Comparison of ENCODE assay signal across 12 mouse cellular contexts in genomic region chr2:33220674-33221338, GRCm38 (mm10). TPM values are rescaled to one million over a fixed set of nuclear protein-coding genes. Genes with fewer than 3 reads are reported as not detected.
DNase-seq lines count a peak whose midpoint lies in the region; ATAC-seq and TF ChIP-seq lines count a peak whose summit lies in the region.
"Had no signal": no experiment of that assay in that cellular context is flagged by ENCODE, and none has a peak within 500 bp of the region (broad histone marks: within the 10 kb centered on the region; RNA-seq: fewer than 3 reads in every experiment).

No protein-coding gene starts in this region.

- intact Hi-C loops in gastrocnemius, adult 2 months (cut with DNase I): loop anchor here (2.0 kb wide), 1 partner anchor 96 kb away; no protein-coding TSS in a partner anchor
- intact Hi-C loops in gastrocnemius, postnatal 14 days (cut with DNase I; ENCODE audit: low total_unique reads): no loop called here

- peaks cover 3% of the 10 kb centered on the region; the same call in 1 of the 2 replicates for H3K36me3 ChIP-seq in limb, embryonic 11.5 days (ENCODE audit: control insufficient read depth, insufficient read depth, low read length)
- no peaks in the 10 kb centered on the region for H3K36me3 ChIP-seq in lung, postnatal 0 days (ENCODE audit: insufficient read depth, low read length)

- no peak for TF ChIP-seq CTCF in gastrocnemius, adult 2 months (IDR thresholded peaks at IDR 0.05)
- no peak for TF ChIP-seq CTCF in Patski (IDR thresholded peaks at IDR 0.05)
- no peak for TF ChIP-seq CTCF in layer of hippocampus, adult 2 months (conservative IDR thresholded peaks at IDR 0.05)
- TF ChIP-seq CTCF in lung, postnatal 0 days (IDR thresholded peaks at IDR 0.05): no peak

- peak; percentile 11 for ATAC-seq in Patski
- no peak for ATAC-seq in limb, embryonic 11.5 days (ENCODE audit: insufficient number of reproducible peaks, low FRiP score, low TSS enrichment, low read depth)
- no peak for ATAC-seq in lung, postnatal 0 days
- ATAC-seq: hindbrain, embryonic 16.5 days had no signal

- H3K4me1 ChIP-seq in limb, embryonic 11.5 days (ENCODE audit: control insufficient read depth, insufficient read depth, low read length): peaks cover 39% of the 10 kb centered on the region
- H3K4me1 ChIP-seq in lung, postnatal 0 days (ENCODE audit: insufficient read depth, low read depth, low read length): peaks cover 3% of the 10 kb centered on the region; the same call in 1 of the 2 replicates

- peak; percentile 51 for DNase-seq in gastrocnemius, adult 2 months
- DNase-seq in gastrocnemius, postnatal 14 days: no peak
- no peak for DNase-seq in Patski (ENCODE audit: low read depth, low spot score)
- DNase-seq in kidney, adult 9 months: peak; percentile 66
- peak; percentile 34 for DNase-seq in limb, embryonic 11.5 days (ENCODE audit: low spot score)
- no peak for DNase-seq in testis, postnatal 10 days (ENCODE audit: low spot score)
- DNase-seq in layer of hippocampus, adult 2 months (ENCODE audit: low spot score in 2 of 2): no peak
- no peak for DNase-seq in lung, postnatal 0 days (ENCODE audit: low spot score)
- DNase-seq: adrenal gland, adult 8-10 months; lung, postnatal 4 days had no signal

- peak overlapping the region; percentile 82 for H3K4me3 ChIP-seq in gastrocnemius, adult 2 months
- no peak overlapping the region for H3K4me3 ChIP-seq in limb, embryonic 11.5 days (ENCODE audit: low read depth, low read length)
- no peak overlapping the region for H3K4me3 ChIP-seq in layer of hippocampus, adult 2 months
- H3K4me3 ChIP-seq in lung, postnatal 0 days (ENCODE audit: low read depth, low read length): no peak overlapping the region

- CTCF ChIA-PET in Patski (lab: Charles Lee): interaction anchor here (1.3 to 1.4 kb wide), 4 partner anchors 12 to 127 kb away, joined by 3 read pairs; no protein-coding TSS in a partner anchor

- no peaks in the 10 kb centered on the region for H3K9me3 ChIP-seq in limb, embryonic 11.5 days (ENCODE audit: control insufficient read depth, low read length)
- H3K9me3 ChIP-seq in lung, postnatal 0 days (ENCODE audit: low read length): no peaks in the 10 kb centered on the region

- no peak for TF ChIP-seq EP300 in lung, postnatal 0 days (IDR thresholded peaks at IDR 0.05)

- 70% methylated on average over 10 of the region's 10 CpGs for WGBS in limb, embryonic 11.5 days
- WGBS in lung, postnatal 0 days: 91% methylated on average over 10 of the region's 10 CpGs

- H3K4me2 ChIP-seq in limb, embryonic 11.5 days (ENCODE audit: low read depth, severe bottlenecking): no peak overlapping the region
- no peak overlapping the region for H3K4me2 ChIP-seq in lung, postnatal 0 days (replicated peaks; ENCODE audit: low read depth, low read length)

- POLR2A ChIA-PET in Patski (lab: Charles Lee): interaction anchor here (0.6 to 1.5 kb wide), 4 partner anchors 11 to 95 kb away, joined by 3 to 6 read pairs (median 4); no protein-coding TSS in a partner anchor

- in situ Hi-C loops in Patski (cut with MboI; ENCODE audit: low pct_unique_long_range_greater_than_20kb): loop anchor here (5.0 kb wide), 1 partner anchor 96 kb away; no protein-coding TSS in a partner anchor

- H3K27ac ChIP-seq in gastrocnemius, adult 2 months: peak overlapping the region; percentile 95
- H3K27ac ChIP-seq in limb, embryonic 11.5 days (replicated peaks; ENCODE audit: low read depth, low read length): no peak overlapping the region
- no peak overlapping the region; the same call in 1 of the 2 replicates for H3K27ac ChIP-seq in layer of hippocampus, adult 2 months
- no peak overlapping the region for H3K27ac ChIP-seq in lung, postnatal 0 days (ENCODE audit: low read length)
- H3K27ac ChIP-seq: liver, embryonic 14.5 days had no signal

- no peaks in the 10 kb centered on the region for H3K27me3 ChIP-seq in Patski
- H3K27me3 ChIP-seq in limb, embryonic 11.5 days (ENCODE audit: control insufficient read depth, insufficient read depth, low read length): no peaks in the 10 kb centered on the region
- H3K27me3 ChIP-seq in lung, postnatal 0 days (replicated peaks; ENCODE audit: insufficient read depth, low read length): no peaks in the 10 kb centered on the region

- H3K9ac ChIP-seq in limb, embryonic 11.5 days (ENCODE audit: low read length): no peak overlapping the region
- H3K9ac ChIP-seq in lung, postnatal 0 days (replicated peaks; ENCODE audit: low read depth): no peak overlapping the region
- H3K9ac ChIP-seq: liver, embryonic 14.5 days had no signal

RNA-seq across cellular contexts. Expression of gene Angptl2, which starts 4.9 kb away (rescaled TPM):
- total RNA-seq in gastrocnemius, adult 2 months (2021): 10 to 100 TPM; 20.6 to 47.1 TPM
- 100 to 1,000 TPM; 121 to 163 TPM for total RNA-seq in gastrocnemius, postnatal 14 days (2021)
- 16.2 TPM for polyA plus RNA-seq in Patski (2021)
- 48.8 and 49.2 TPM in 2 replicates for polyA plus RNA-seq in limb, embryonic 11.5 days (2014; fragmentation: Nextera tagmentation; extraction: Ambion mirVana)
- total RNA-seq in layer of hippocampus, adult 2 months (2021): 1 to 10 TPM in 1 of 2 experiments, under 1 TPM in 1; 0.81 to 2.2 TPM
- polyA plus RNA-seq in lung, postnatal 0 days (2015; fragmentation: Nextera tagmentation; extraction: Ambion mirVana): 28.6 and 33.8 TPM in 2 replicates

Comparison
In these comparisons a context has a peak if more than half of its experiments do, and no peak if none do; other contexts are left out.
1. DNase-seq: peak in gastrocnemius, adult 2 months (single experiment), kidney, adult 9 months (single experiment) and limb, embryonic 11.5 days (single experiment); none in gastrocnemius, postnatal 14 days (single experiment), Patski (single experiment), testis, postnatal 10 days (single experiment), layer of hippocampus, adult 2 months (0 of 2) and lung, postnatal 0 days (single experiment).
2. RNA of gene Angptl2, which starts 4.9 kb away (total RNA-seq): 121 to 163 TPM in gastrocnemius, postnatal 14 days and 20.6 to 47.1 TPM in gastrocnemius, adult 2 months; 0.81 to 2.2 TPM in layer of hippocampus, adult 2 months; every median in the first group is over 4 times any median in the second.